Mouse (Mus musculus) left cerebral cortex, adult 8-10 months (tissue): Measurements from ENCODE around the gene Actg2. TPM values are rescaled to one million over a fixed set of nuclear protein-coding genes. Genes with fewer than 3 reads are reported as not detected.

Experiments
- DNase-seq, 2 experiments: peaks; one replicate each; pipeline ENCODE4 v3.0.0; 2022; ENCODE audit warnings: low spot score in 2 of 2
- total RNA-seq, 4 experiments: library from RNA; stranded (reverse); gene quantifications; 2 replicates each; pipeline ENCODE4 v1.2.4; 2022

Actg2 gene
- total RNA-seq, 4 experiments from 2014 or later, result not detected

GRCm38 (mm10) chr6:83480019-83480655 is 55.9 kb downstream of the Actg2 start:
- no peak for DNase-seq

GRCm38 (mm10) chr6:83479193-83479592 is 56.9 kb downstream of the Actg2 start:
- DNase-seq, result no peak

- peak in 1 of 2 experiments; percentile 34 for DNase-seq
Measured at GRCm38 (mm10) chr6:83478628-83479027, 57.4 kb downstream of the Actg2 start.

- DNase-seq, result no peak
Measured at GRCm38 (mm10) chr6:83478217-83478616, 57.8 kb downstream of the Actg2 start.

- DNase-seq, result no peak
Measured at GRCm38 (mm10) chr6:83475431-83475830, 60.6 kb downstream of the Actg2 start.

- DNase-seq, result no peak
Measured at GRCm38 (mm10) chr6:83473240-83473639, 62.8 kb downstream of the Actg2 start.

GRCm38 (mm10) chr6:83471739-83472138 is 64.3 kb downstream of the Actg2 start:
- DNase-seq, result no peak

- DNase-seq, result no peak
Measured at GRCm38 (mm10) chr6:83464011-83464410, 72.1 kb downstream of the Actg2 start.

Other genes with a start within 250 kb of the Actg2 start
- 1 to 10 TPM; 5.3 to 8.7 (median 7.0) TPM for gene Mthfd2, start 210.4 kb downstream of the Actg2 start, total RNA-seq
- 10 to 100 TPM; 16.8 to 22.9 (median 17.5) TPM for gene Mob1a, start 210.2 kb downstream of the Actg2 start, total RNA-seq
- 10 to 100 TPM; 34.5 to 61.7 (median 53.5) TPM for gene Bola3, start 187.1 kb downstream of the Actg2 start, total RNA-seq
- 10 to 100 TPM; 54.7 to 62.8 (median 59.4) TPM for gene Tet3, start 77.2 kb downstream of the Actg2 start, total RNA-seq
- gene Dguok, start 29.3 kb downstream of the Actg2 start, total RNA-seq, result 10 to 100 TPM; 23.9 to 35.7 (median 30.9) TPM
- 10 to 100 TPM; 32.9 to 39.3 (median 37.3) TPM for gene Stambp, start 36.5 kb upstream of the Actg2 start, total RNA-seq
- not detected for gene Clec4f, start 119.9 kb upstream of the Actg2 start, total RNA-seq
- gene Cd207, start 141.6 kb upstream of the Actg2 start, total RNA-seq, result under 1 TPM in 1 of 4 experiments, not detected in 3; 0.21 TPM
- gene Vax2, start 175.0 kb upstream of the Actg2 start, total RNA-seq, result not detected
- not detected for gene Atp6v1b1, start 206.7 kb upstream of the Actg2 start, total RNA-seq
- not detected for gene Ankrd53, start 226.4 kb upstream of the Actg2 start, total RNA-seq
- gene Tex261, start 239.5 kb upstream of the Actg2 start, total RNA-seq, result 10 to 100 TPM; 38.3 to 49.8 (median 44.3) TPM